Mouse (Mus musculus) kidney, postnatal 36 days (tissue): Measurements from ENCODE around the gene Poglut1.
"Not testable (repeated sequence)": the region's sequence is repeated elsewhere in the genome, so short reads cannot be mapped to it uniquely, and the experiment has no call there.

ENCODE experiments used
- DNase-seq, 2 experiments: peaks; one replicate each; pipeline ENCODE4 v3.0.0; 2021 to 2022; ENCODE audit warnings: mixed read lengths in 2 of 2

Poglut1 gene

DNA sequence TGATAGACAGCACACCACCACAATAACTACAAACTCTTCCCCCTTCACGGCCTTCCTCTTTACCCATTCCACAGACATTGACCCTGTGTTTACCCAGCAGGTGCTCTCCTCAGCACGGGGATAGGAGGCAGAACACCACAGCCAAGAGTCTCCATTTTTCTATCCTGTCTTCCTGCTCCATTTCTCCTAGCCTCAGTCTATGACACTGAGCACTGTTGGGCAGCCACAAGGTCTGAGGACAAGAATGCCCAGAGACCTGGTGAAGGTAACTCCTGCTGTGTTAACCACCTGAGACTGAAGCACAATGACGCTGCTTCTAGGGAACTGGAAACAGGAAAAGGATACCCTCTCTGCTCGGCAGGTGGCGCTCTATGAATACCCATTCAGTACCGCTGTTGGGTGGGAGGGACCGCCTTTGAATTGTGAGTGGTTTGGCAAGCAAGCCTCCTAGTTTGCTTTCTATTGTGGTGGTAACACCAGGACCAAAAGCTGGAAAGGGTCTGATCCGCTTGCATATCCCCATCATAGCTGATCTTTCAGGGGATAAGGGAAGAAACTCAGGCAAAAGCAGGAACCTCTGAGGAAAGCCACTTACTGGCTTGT, 13.4 kb downstream of the Poglut1 start:
- peak; percentile 75 to 89 for DNase-seq

DNA sequence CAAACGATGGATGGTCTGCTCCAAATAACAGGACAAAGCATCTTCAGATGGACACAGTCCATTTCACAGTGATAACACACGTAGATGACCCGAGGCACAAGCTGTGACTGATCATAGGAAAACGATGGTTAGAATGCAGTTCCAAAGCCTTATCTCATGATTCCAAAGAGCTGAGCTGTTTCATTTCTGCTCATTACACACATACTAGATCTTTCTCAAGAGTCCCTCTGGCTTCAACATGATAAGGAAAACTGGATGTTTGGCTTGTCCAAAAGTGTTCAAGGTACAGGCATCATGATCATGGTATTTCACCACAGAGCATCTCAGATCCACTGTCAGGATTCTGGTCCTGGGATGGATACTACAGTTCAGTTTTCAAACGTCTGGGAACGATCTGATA, 23.8 kb downstream of the Poglut1 start:
- DNase-seq, result no peak

DNA sequence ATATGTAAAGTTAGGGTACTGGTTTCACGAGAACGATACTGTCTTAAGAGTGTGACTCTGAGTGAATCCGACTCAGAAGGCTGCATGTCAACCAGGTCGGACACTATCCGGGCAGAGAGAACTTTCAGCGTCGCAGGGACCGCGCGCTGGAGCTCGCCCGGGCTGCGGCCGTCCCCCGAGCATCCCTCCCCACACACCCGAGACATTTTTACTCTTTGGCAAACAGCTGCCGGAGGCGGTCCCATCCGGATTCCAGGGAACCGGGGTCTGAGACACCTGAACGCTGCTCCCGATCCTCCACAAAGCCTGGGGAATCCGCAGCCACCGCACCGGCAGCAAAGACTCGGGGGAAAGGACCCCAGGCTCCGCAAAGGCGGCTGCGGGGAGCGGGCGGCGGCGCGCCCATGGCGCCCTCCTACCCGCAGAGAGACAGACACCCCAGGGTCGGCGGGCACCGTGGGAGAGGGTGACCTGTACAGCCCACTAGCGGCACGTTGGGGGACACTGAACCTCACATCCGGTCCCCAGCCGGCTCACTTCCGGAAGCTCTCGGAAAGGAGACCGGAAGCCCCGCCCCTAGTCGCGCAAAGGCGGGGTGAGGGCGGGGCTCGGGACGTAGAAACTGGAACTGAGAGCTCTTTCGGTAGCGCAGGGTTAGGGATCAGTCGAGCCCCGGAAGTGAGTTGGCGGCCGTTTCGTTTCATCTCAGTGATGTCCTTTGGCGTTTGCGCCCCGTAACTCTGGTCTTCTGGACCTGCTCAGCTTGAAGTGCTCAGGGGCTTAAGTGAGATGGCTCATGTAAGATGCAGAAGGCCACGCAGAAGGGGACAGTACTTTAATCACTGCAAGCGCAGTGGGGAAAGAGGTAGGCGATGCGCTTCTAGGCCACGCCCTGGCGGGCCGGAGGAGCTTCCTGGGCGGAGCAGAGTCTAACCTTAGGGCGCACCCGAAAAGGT, 27.7 kb downstream of the Poglut1 start, which contains the start of gene Timmdc1:
Gene Timmdc1 (minus strand): TSS at position 535 of the 956 bp plus-strand sequence.
- DNase-seq, result peak; percentile 96 to 98

DNA sequence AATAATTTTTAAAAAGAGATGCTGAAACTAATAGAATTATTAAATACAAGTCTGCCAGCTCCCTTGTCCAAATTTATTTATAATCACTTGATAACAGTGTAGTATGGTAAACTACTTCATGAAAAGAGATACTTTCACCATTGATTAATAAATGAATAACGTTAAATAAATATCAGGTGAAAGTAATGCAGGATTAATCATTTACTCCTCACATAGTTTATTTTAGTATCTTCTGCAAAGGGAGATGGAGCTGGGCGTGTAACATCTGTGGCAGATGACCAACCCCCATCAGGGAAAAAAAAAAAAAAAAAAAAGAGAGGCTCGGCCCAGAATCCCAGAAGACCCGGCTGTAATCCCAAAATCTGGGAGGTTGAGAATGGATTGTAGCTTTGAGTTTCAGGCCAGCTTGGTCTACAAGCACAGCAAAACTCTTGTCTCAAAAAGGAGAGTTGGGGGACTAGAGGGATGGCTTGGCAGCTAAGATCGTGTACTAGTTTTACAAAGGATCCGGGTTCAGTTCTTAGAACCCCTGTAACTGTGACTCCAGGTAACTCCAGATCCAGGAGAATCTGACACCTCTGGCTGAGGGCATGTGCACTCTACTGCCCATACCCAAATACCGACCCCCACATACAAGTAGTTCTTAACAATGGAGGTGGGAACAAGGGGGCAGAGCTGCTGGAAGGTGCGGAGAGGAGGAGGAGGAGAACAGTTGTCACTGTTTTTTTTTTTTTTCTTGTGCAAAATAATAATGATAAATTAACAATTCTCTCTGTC, 28.7 kb downstream of the Poglut1 start:
- DNase-seq, result no peak

DNA sequence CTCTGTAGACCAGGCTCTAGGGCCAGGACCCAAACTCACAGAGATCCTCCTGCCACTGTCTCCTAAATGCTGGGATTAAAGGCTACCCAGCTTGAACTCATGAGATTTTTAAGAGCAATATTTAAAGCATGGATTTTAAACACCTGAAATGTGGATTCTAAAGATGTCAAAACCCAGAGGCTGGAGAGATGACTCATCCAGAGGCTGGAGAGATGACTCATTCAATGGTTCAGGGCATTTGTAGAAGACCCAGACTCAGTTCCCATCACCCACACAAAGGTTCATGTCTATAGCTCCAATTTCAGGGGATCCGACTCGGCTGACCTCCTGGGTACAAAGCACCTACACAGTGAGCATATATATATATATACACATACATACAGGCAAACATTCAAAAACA, 30.9 kb downstream of the Poglut1 start:
- DNase-seq, result no peak

DNA sequence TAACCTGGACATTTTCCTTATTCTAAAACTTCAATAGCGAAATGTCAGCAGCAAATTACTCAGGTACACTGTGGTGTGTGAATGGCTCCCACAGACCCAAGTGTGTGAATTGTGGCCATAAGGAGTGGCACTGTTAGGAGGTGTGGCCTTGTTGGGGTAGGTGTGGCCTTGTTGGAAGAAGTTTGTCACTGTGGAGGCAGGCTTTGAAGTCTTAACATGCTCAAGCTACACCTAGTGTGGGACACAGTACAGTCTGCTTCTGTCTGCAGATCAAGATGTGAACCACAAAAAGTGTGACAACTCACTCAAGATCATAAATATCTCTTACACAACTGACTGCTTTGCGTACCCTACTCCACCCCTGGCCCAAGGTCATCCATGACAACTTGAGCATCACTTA, 39.2 kb downstream of the Poglut1 start:
- no peak for DNase-seq

DNA sequence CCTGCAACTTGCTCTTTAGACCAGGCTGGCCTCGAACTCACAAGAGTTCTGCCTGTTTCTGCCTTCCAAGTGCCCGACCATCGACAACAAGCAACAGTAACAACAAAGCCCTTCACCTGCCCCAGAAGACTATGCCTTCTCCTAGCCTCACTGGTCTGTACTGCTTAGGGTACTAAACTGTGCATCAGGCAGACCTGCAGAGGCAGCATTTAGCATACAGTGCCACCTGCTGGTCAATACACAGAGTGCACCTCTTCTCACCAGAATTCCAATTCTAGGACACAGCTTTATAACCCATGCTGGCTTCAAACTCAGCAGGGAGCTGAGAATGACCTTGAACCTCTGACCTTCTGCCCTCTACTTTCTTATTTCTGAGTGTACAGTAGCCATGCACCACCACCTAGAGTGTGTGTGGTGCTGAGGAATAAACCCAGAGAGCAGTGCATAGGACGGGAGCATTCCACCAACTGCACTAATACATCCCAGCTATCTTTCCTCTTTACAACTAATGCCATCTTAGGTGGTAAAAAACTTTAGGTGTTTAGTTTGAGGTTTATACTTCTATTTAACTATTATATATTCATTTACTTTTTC, 43.9 kb downstream of the Poglut1 start:
- peak; percentile 55 to 72 for DNase-seq

DNA sequence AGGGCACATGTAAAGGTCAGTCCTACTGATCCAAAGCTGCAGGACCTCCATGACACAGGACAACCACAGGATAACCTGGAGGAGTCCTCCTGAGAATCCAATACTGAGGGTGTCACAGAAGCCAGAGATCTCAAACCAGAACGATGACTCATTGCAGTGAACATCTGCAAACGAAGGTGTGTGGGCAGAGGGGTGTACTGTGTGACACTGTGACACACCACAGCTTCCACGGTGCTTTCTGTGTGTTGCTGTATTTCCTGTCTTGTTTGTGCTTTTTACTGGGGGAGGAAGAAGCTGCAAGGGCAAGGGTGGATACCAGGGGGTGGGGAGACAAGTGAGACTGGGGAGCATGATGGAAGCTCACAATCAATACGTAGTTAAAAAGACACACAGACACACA, 46.5 kb downstream of the Poglut1 start:
- no peak for DNase-seq

DNA sequence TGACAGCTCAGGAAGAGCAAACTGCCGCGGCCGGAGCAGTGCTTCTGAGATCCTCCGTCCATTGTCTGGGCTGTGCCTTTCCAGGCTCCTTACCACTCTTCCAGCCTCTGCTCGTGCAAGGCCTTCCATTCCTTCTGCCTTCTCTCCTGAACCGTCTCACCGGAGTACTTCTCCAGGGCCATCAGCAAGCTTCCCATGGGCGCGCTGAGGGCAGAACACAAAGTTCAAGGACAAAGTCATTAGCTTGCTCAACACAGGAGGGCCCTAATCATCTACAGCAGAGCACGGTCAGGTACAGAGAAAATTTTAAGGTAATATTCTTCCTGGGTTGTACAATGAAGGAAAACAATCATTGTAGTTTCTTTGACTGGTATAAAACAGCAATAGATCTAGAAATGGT, 47.6 kb downstream of the Poglut1 start:
- no peak for DNase-seq

DNA sequence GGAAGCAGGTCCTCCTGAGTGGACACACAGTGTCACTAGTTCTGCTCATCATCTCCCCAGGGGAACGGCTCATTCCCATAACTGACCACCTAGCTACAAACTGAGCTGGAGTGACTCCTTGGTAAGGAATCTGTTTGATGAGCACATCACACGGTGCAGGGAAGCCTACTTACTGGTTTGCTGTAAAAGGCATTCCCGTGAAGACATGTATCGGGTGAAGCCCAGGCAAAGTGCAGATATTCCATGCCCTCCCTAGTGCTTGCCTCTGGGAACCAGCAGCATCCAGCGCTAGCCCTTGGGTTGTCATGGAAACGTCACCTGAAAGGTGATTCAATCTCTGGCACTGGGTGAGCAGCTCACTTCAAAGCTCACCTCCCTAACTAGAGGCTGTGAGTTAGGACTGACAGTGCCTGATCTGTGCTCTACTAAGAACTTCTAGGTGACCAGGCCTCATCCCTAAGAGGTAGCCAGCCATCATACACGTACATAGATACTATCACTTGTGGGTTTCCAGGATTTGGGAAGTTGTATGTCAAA, 53.4 kb downstream of the Poglut1 start:
- no peak for DNase-seq

DNA sequence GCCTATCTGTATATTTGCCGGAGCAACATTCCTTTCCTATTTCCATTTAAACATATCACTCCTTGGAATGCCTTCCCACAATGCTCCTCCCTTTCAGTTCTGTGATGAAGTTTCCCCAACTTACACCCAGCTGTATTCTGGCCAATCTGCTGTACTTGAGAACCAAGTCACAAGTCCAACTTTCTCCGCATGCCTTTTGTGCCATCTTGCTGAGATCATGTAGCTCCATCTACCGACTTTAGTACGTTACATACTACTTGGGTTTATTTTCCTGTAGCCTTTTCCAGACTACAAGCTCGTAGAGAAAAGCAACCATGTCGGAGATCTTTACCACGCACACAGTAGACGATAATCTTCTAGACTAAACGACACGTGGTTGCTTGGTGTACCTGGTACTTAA, 56.2 kb downstream of the Poglut1 start:
- DNase-seq, result peak in 1 of 2 experiments; percentile 21

DNA sequence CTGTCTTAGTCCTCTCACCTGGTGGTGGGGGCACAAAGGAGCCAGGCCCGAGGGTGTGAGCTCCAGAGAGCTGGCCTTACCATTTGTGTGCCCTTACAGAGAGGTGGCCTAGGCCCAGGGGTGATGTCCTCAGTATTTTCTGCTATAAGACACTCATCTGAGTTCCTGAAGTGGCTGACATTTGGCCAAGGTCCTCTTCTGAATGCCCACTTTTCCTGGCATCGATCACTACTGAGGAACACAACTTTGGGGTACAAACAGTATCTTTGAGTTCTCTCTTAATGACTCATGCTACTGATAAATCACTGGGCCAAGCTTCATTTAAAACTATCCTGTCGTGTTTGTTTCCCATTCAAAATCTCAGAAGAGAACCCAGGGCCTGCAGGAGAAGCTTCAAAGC, 57.5 kb downstream of the Poglut1 start:
- no peak for DNase-seq

DNA sequence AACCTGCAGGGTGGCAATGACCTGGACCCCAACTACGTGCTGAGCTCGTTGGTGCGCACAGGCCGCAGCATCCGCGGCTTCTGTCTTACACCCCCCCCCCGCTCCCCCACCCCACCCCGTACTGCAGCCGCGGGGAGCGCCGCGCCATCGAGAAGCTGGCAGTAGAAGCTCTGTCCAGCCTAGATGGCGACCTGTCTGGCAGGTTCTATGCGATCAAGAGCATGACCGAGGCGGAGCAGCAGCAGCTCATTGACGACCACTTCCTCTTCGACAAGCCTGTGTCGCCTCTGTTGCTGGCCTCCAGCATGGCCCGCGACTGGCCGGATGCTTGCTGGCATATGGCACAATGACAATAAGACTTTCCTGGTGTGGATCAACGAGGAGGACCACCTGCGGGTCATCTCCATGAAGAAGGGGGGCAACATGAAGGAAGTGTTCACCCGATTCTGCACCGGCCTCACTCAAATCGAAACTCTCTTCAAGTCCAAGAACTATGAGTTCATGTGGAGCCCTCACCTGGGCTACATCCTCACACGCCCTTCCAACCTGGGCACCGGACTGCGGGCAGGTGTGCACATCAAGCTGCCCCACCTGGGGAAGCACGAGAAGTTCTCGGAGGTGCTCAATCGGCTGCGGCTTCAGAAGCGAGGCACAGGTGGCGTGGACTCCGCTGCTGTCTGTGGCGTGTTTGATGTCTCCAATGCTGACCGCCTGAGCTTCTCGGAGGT, 66.3 kb downstream of the Poglut1 start:
- peak; percentile 4 to 29 for DNase-seq

DNA sequence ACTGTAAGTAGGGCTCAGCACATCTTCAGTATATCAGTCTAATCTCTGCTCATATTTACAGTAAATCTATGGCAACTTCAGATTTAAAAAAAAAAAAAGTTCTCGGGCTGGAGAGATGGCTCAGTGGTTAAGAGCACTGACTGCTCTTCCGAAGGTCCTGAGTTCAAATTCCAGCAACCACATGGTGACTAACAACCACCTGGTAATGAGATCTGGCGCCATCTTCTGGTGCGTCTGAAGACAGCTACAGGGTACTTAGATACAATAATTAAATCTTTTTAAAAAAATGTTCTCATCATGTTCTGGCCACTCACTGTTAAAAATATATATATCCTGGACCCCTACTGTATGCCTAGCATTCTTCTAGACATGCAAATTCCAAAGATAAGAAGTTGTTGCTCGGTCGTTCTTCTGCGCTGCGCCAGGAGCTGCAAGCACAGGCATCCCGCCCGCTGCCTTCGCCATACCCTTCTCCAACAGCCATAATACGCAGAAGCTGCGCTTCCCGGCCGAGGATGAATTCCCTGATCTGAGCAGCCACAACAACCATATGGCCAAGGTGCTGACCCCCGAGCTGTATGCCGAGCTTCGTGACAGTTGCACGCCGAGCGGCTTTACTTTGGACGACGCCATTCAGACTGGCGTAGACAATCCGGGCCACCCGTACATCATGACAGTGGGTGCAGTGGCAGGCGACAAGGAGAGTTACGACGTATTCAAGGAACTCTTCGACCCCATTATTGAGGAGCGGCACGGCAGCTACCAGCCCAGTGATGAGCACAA, 67.1 kb downstream of the Poglut1 start:
- DNase-seq, result peak; percentile 36 to 75

DNA sequence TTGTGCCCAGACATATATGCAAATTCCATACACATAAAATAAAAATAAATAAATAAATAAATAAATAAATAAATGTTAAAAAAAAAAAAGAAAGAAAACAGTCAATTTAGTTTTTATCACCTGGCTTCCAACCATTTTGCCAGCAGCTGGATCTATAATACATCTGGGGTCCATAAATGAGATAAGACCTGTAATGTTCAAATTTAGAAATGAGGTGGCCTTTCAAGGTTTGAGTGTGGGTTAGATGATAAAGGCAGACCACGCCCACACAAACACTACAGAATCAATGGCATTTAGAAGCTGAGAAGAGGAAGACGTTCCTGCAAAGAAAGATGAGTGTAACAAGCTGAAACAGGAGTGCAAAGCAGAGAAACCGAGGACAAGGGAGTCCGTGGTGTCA, 68.7 kb downstream of the Poglut1 start:
- DNase-seq, result no peak

DNA sequence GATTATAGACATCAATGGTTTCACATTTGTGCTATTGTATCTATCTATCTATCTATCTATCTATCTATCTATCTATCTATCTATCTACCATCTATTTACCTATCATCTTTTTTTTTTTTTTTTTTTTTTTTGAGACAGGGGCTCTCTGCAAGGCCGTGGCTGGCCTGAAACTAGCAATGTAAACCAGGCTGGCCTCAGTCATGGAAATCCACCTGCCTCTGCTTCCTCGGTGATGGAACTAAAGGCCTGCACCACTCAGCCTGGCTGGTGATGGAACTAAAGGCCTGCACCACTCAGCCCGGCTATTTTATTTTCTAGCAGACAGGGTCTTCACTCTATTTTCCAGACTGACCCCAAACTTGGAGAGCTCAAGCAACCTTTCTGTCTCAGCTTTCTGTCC, 71.8 kb downstream of the Poglut1 start:
- no peak for DNase-seq

DNA sequence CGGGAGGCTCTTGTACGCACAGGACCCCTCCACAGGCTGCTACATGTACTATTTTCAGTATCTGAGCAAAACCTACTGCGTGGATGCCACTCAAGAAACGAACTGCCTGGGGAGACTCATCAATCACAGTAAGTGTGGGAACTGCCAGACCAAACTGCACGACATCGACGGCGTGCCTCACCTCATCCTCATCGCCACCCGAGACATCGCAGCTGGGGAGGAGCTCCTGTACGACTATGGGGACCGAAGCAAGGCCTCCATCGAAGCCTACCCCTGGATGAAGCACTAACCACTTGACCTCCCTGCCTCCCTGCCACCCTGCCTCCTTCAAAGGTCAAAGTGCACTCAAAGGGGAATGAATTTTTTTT, 72.8 kb downstream of the Poglut1 start:
- DNase-seq, result not testable (repeated sequence)

DNA sequence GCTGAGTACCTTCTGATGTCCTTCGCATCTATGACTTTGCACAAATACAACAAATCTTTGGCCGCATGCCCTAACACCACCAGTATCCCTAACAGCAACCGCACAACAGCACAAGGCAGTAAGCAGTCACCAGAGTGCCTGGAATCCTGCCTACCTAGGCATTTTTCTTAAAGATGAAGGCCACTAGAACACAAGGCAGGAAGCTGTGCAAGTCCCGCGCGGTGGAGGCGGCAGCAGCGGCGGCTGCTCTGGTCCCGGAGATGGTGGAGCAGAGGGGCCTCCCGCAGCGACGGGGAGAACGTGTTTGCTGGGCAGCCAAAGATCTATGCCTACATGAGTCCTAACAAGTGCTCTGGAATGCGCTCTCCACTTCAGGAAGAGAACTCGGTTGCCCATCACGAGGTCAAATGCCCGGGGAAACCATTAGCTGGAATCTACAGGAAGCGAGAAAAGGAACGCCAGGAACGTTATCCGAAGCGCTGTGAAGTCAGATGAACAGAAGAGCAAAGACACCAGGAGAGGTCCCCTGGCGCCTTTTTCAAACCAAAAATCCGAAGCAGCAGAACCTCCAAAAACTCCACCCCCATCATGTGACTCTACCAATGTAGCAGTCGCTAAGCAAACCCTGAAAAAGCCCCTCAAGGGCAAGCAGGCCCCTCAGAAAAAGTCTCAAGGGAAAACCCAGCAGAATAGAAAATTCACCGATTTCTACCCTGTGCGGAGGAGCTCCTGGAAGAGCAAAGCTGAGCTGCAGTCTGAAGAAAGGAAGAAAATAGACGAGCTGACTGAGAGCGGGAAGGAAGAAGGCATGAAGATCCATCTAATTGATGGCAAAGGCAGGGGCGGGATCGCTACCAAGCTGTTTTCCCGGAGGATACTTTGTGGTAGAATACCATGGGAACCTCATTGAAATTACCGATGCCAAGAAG, 73.5 kb downstream of the Poglut1 start:
- peak; percentile 21 to 56 for DNase-seq

DNA sequence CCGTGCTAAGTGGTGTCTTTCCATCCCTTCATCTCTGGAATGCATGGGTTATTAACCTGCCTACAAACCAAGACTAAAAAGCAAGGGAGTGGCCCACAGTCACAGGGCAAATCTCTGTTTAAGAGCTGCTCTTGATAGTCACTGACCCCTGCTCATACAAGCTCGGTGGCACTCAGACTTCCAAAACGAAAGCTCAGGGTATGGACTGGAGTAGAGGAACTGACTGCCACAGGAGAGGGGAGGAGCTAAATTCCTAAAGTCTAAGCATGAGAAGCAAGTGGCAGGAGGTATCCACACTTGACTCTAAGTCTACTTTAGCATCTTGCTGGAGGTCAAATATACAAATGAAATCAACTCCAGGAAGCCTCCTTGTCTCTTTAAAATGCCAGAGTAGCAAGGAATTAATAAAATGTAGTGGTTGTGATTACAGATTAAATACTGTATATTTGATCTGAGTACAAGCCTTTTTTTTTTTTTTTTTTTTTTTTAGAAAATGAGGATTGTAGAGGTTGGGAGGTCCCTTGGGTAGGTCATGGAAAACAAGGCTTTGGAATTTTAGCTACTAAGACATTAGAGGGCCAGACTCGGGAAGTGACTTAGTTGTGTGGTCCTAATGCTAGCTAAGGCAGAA, 74.3 kb downstream of the Poglut1 start:
- DNase-seq, result no peak
